Mouse (Mus musculus) adrenal gland, postnatal 36 days (tissue): ENCODE data around the gene Psmd11. TPM values are rescaled to one million over a fixed set of nuclear protein-coding genes. Genes with fewer than 3 reads are reported as not detected.
A peak's percentile ranks its signal among the peaks of the same experiment; 100 is the strongest.

Experiments
- DNase-seq, 2 experiments: peaks; one replicate each; pipeline ENCODE4 v3.0.0; 2021; ENCODE audit warnings: mixed read lengths in 1 of 2
- total RNA-seq, 2 experiments: library from RNA; stranded (reverse); gene quantifications; 2 replicates each; pipeline ENCODE4 v1.2.3; 2021

Psmd11 gene
- total RNA-seq, 2 experiments from 2014 or later = 159 to 167 TPM

GRCm38 (mm10) chr11:80481409-80482050, 53.1 kb downstream of the Psmd11 start:
- no peak for DNase-seq

- no peak for DNase-seq
Measured at GRCm38 (mm10) chr11:80482347-80482746, 53.9 kb downstream of the Psmd11 start.

- no peak for DNase-seq
Measured at GRCm38 (mm10) chr11:80482921-80483320, 54.5 kb downstream of the Psmd11 start.

GRCm38 (mm10) chr11:80483536-80484067, 55.2 kb downstream of the Psmd11 start:
- no peak for DNase-seq

- peak in 1 of 2 experiments; percentile 57 for DNase-seq
Measured at GRCm38 (mm10) chr11:80484191-80484791, 55.9 kb downstream of the Psmd11 start.

GRCm38 (mm10) chr11:80485120-80485551, 56.7 kb downstream of the Psmd11 start:
- DNase-seq = no peak

GRCm38 (mm10) chr11:80485622-80486206, 57.3 kb downstream of the Psmd11 start:
- no peak for DNase-seq

GRCm38 (mm10) chr11:80487904-80488587, 59.6 kb downstream of the Psmd11 start:
- DNase-seq = no peak

GRCm38 (mm10) chr11:80489172-80489881, 60.9 kb downstream of the Psmd11 start:
- DNase-seq = no peak

GRCm38 (mm10) chr11:80489882-80490196, 61.4 kb downstream of the Psmd11 start:
- no peak for DNase-seq

GRCm38 (mm10) chr11:80490831-80491230, 62.4 kb downstream of the Psmd11 start:
- no peak for DNase-seq

GRCm38 (mm10) chr11:80493186-80493585, 64.8 kb downstream of the Psmd11 start:
- no peak for DNase-seq

GRCm38 (mm10) chr11:80494852-80495251, 66.4 kb downstream of the Psmd11 start:
- no peak for DNase-seq

- no peak for DNase-seq
Measured at GRCm38 (mm10) chr11:80495972-80496371, 67.6 kb downstream of the Psmd11 start.

GRCm38 (mm10) chr11:80496640-80497039, 68.2 kb downstream of the Psmd11 start:
- no peak for DNase-seq

GRCm38 (mm10) chr11:80497225-80497919, 69.0 kb downstream of the Psmd11 start:
- no peak for DNase-seq

GRCm38 (mm10) chr11:80498328-80499070, 70.1 kb downstream of the Psmd11 start:
- DNase-seq = peak in 1 of 2 experiments; percentile 36

GRCm38 (mm10) chr11:80499550-80499952, 71.1 kb downstream of the Psmd11 start:
- peak in 1 of 2 experiments; percentile 34 for DNase-seq

- no peak for DNase-seq
Measured at GRCm38 (mm10) chr11:80503281-80503680, 74.9 kb downstream of the Psmd11 start.

GRCm38 (mm10) chr11:80503726-80504452, 75.5 kb downstream of the Psmd11 start:
- DNase-seq = no peak
